Mouse (Mus musculus): ENCODE results near the gene Col25a1. TPM values are rescaled to one million over a fixed set of nuclear protein-coding genes. Genes with fewer than 3 reads are reported as not detected.
A peak's percentile ranks its signal among the peaks of the same experiment; 100 is the strongest.

Gene Col25a1
- polyA plus RNA-seq, 1 experiment from 2014 or later = 6.7 TPM

DNA sequence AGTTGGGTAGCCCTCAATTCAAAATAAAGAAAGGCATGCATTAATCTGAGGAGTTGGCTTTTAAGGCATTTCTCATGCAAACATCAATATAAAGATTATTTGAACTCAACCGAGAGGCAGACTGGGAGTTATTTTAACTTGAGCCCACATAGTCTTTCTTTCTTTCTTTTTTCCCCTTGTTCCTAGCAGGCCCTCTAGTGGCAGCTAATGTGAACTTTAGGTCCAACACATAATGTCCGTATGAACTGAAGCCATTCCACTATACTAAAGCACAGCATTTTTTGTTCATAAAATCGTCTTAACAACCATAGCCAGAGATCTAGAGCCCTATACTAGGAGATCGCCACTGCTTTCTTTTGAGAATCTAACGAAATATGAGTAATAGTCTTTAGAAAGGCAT is 443.4 kb downstream of the Col25a1 start:
- H3K27ac ChIP-seq (replicated peaks) = no peak overlapping the region
- H3K9me3 ChIP-seq = 0 out of 2 replicates have a peak, but pooled peaks cover 3% of the 10 kb centered on the region
- no peak overlapping the region for H3K9ac ChIP-seq (replicated peaks)
- H3K4me3 ChIP-seq = no peak overlapping the region
- H3K36me3 ChIP-seq = no peaks in the 10 kb centered on the region
- no peak for ATAC-seq (ENCODE audit: low FRiP score, low read depth)
- H3K27me3 ChIP-seq = no peaks in the 10 kb centered on the region
- H3K4me1 ChIP-seq = no peaks in the 10 kb centered on the region
- 25% methylated on average over 5 of the region's 5 CpGs for WGBS
- H3K4me2 ChIP-seq (replicated peaks) = no peak overlapping the region

DNA sequence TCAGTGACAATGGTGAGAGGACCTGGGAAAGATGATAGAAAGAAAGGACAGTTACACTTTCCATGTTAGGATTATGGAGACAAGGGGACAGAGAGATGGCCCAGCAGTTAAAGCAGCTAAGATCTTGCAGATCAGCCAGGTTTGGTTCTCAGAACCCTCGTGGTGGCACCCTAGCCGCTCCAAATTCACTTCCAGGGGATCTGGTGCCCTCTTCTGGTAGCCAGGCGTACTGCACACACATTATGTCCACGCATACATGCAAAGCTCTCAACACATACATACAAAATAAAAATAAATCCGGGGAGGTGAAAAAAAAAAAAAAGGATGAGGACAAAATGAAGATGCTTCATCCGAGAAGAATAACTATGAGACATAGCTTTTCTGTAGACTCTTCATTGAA is 445.4 kb downstream of the Col25a1 start:
- no peak overlapping the region for H3K9ac ChIP-seq (replicated peaks)
- H3K4me3 ChIP-seq = no peak overlapping the region
- H3K4me2 ChIP-seq (replicated peaks) = no peak overlapping the region
- no peak for ATAC-seq (ENCODE audit: low FRiP score, low read depth)
- no peaks in the 10 kb centered on the region for H3K36me3 ChIP-seq
- H3K27ac ChIP-seq (replicated peaks) = no peak overlapping the region
- no peaks in the 10 kb centered on the region for H3K27me3 ChIP-seq
- H3K9me3 ChIP-seq = 0 out of 2 replicates have a peak, but pooled peaks cover 3% of the 10 kb centered on the region
- 65% methylated on average over 6 of the region's 6 CpGs for WGBS
- peaks cover 5% of the 10 kb centered on the region; the same call in 1 of the 2 replicates for H3K4me1 ChIP-seq

DNA sequence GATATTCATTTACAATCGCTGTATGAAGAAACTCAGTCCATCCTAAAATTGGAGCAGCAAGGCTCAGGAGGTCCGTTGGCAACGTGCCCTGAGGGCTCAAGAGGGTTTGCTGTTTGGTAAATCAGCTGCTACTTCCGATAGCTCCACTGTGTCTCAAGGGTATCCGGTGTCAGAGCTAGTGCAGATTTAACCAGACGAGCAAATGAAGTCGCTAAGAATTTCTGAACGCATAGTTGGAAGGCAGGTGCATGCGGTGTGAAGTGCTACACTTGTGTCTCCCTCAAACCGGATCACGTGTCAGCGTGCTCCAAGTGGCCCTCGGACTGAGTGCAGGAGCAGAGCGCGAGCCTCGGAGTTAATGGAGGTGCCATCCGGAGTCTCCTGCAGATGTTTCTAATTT is 448.2 kb downstream of the Col25a1 start:
- H3K4me3 ChIP-seq = no peak overlapping the region
- H3K9ac ChIP-seq (replicated peaks) = no peak overlapping the region
- 70% methylated on average over 17 of the region's 17 CpGs for WGBS
- H3K4me1 ChIP-seq = peaks cover 5% of the 10 kb centered on the region; the same call in 1 of the 2 replicates
- H3K4me2 ChIP-seq (replicated peaks) = no peak overlapping the region
- H3K27ac ChIP-seq (replicated peaks) = no peak overlapping the region
- no peak for ATAC-seq (ENCODE audit: low FRiP score, low read depth)
- H3K36me3 ChIP-seq = no peaks in the 10 kb centered on the region
- H3K27me3 ChIP-seq = no peaks in the 10 kb centered on the region
- 0 out of 2 replicates have a peak, but pooled peaks cover 3% of the 10 kb centered on the region for H3K9me3 ChIP-seq

DNA sequence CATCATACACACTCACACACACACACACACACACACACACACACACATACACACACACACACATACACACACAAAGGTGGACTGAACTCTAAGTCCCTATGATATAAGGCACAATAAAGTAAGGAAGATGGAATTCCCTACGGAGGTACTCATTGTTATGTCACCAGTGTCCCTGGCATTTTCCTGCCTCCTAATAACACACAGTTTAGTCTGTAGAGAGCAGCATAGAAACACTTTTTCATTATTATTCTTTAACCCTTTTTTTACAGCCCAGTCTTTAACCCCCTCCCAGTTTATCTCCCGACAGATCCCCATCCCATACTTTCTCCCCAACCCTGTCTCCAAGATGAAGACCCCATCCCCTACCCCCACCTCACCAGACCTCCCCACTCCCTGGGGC is 450.3 kb downstream of the Col25a1 start:
- no peak overlapping the region for H3K9ac ChIP-seq (replicated peaks)
- peaks cover 5% of the 10 kb centered on the region; the same call in 1 of the 2 replicates for H3K4me1 ChIP-seq
- H3K27ac ChIP-seq (replicated peaks) = no peak overlapping the region
- no peaks in the 10 kb centered on the region for H3K27me3 ChIP-seq
- no peak overlapping the region for H3K4me3 ChIP-seq
- H3K4me2 ChIP-seq (replicated peaks) = no peak overlapping the region
- ATAC-seq (ENCODE audit: low FRiP score, low read depth) = no peak
- H3K36me3 ChIP-seq = no peaks in the 10 kb centered on the region
- WGBS = 77% methylated on average over 2 of the region's 2 CpGs
- H3K9me3 ChIP-seq = 0 out of 2 replicates have a peak, but pooled peaks cover 3% of the 10 kb centered on the region

DNA sequence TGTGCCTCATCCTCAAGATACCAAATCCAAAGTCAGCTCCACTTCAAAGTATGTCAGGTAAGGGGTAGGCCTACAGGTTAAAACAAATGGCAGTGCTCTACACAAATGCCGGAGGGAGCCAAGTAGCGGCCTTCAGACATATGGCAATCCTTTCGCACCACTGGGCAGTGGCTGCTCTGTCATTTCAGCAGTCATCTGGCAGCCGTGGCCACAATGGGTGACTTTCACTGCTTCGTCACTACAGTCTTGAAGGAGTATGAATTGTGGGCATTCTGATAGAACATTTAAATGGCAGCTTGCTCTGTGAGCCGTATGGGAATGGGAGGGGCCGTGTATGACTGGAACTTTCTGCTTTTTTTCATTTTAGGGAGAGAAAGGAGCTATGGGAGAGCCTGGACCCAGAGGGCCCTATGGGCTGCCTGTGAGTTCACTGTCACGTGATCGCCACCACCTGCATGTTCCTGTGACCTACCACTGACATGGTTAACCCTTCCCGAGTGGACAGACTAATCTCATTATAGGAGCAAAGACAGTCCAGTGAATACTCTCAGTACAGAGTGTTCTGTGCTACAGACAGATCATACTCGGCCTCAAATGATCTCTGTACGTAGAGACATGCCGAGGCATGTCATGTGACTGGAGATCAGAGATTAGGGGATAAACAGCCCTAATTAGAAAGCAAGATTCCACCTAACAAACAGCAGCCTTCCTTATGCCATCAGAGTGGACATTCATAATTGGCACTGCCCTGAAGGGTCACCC is 451.8 kb downstream of the Col25a1 start:
- Histone ChIP-seq H3K4me2 (replicated peaks) (no peak overlapping the region), H3K9ac (replicated peaks) (no peak overlapping the region)
- WGBS = 79% methylated on average over 13 of the region's 13 CpGs

DNA sequence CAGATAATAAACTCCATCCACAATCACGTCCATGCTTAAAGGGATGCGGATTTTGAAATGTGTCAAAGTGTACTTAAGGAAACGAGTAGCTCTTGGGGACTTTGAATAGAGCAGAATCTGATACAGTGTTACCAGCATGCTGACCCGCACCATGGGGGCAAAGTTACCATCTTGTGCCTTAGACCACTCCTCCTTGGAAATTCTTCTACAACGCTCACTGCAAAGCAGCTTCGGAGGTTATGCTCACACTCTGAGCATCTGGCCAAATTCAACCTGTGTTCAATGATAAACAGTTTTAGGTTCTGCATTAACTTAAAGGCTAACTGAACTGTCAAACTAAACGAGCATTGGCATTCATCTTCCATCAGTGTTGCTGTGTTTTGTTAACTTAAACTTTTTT is 452.7 kb downstream of the Col25a1 start:
- Histone ChIP-seq H3K9ac (replicated peaks) (no peak overlapping the region), H3K4me1 (peaks cover 5% of the 10 kb centered on the region; the same call in 1 of the 2 replicates), H3K9me3 (no peaks in the 10 kb centered on the region), H3K27ac (replicated peaks) (no peak overlapping the region), H3K27me3 (no peaks in the 10 kb centered on the region), H3K36me3 (no peaks in the 10 kb centered on the region), H3K4me2 (replicated peaks) (no peak overlapping the region), H3K4me3 (no peak overlapping the region)
- WGBS = 86% methylated on average over 7 of the region's 7 CpGs
- ATAC-seq (ENCODE audit: low FRiP score, low read depth) = no peak

More for the DNA sequence above, 451.8 kb downstream of the Col25a1 start:
- H3K4me1 ChIP-seq = peaks cover 5% of the 10 kb centered on the region; the same call in 1 of the 2 replicates
- H3K27me3 ChIP-seq = no peaks in the 10 kb centered on the region
- H3K27ac ChIP-seq (replicated peaks) = no peak overlapping the region
- no peaks in the 10 kb centered on the region for H3K9me3 ChIP-seq
- H3K36me3 ChIP-seq = no peaks in the 10 kb centered on the region
- no peak overlapping the region for H3K4me3 ChIP-seq
- ATAC-seq (ENCODE audit: low FRiP score, low read depth) = no peak

DNA sequence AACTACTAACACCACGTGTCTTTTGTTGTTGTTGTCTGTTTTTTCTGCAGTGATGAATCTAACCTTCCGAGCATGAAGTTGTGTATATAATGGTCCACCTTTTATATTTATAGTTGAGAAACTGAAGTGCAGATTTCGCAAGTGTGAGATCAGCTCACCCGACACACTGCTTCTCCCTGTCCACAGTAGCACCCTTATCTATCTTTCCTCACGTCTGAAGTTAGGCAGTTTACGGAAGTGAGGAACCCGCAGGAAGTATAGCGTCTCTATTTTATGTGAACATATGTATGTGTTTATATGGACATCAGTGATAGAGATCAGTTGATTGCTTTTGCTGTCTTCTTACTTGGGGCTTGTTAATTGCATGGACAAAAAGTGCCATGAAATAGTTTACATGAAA is 463.7 kb downstream of the Col25a1 start:
- no peak for ATAC-seq (ENCODE audit: low FRiP score, low read depth)
- no peaks in the 10 kb centered on the region for H3K4me1 ChIP-seq
- no peak overlapping the region for H3K27ac ChIP-seq (replicated peaks)
- 94% methylated on average over 8 of the region's 8 CpGs for WGBS
- no peak overlapping the region for H3K4me2 ChIP-seq (replicated peaks)
- no peak overlapping the region for H3K9ac ChIP-seq (replicated peaks)
- H3K36me3 ChIP-seq = no peaks in the 10 kb centered on the region
- H3K9me3 ChIP-seq = no peaks in the 10 kb centered on the region
- no peak overlapping the region for H3K4me3 ChIP-seq
- H3K27me3 ChIP-seq = no peaks in the 10 kb centered on the region

DNA sequence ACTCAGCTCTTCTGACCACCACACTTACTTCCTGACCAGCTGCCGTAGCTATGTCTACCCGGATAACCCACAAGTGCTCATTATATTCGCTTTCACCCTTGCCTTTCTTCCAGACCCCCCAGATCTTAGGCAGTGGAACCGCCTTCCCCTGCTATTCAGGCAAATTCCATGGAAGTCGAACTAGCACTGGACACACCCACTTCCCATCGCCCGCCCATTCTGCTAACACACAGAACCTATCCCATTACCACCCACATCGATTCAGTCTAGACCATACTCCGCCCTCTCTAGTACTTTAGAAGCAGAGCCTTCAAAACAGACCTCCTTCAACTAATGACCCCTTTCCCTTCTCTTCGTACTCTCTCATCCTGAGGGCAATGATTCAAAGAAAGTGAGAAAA is 470.2 kb downstream of the Col25a1 start:
- H3K27me3 ChIP-seq = no peaks in the 10 kb centered on the region
- 81% methylated on average over 10 of the region's 10 CpGs for WGBS
- H3K36me3 ChIP-seq = no peaks in the 10 kb centered on the region
- no peaks in the 10 kb centered on the region for H3K9me3 ChIP-seq
- H3K4me1 ChIP-seq = no peaks in the 10 kb centered on the region
- no peak overlapping the region for H3K27ac ChIP-seq (replicated peaks)
- no peak for ATAC-seq (ENCODE audit: low FRiP score, low read depth)
- H3K9ac ChIP-seq (replicated peaks) = no peak overlapping the region
- no peak overlapping the region for H3K4me2 ChIP-seq (replicated peaks)
- H3K4me3 ChIP-seq = no peak overlapping the region

DNA sequence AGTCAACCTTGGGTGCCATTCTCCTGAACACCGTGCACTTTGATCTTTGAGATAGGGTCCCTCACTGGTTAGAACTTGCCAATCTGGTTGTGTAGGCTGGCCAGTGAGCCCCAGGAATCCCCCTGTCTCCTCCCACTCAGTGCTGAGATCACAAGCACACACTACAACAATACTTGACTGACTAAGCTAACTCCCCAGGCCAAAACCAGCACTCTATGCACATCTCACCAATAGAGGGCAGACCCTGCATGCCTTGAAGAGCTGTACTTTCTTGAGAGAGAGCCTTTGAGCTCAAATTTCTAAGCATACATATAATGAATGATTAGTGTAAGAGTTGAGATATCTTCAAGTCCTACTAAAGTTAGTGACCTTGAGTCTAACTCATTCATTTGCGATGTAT is 476.6 kb downstream of the Col25a1 start:
- no peaks in the 10 kb centered on the region for H3K36me3 ChIP-seq
- no peak overlapping the region for H3K4me2 ChIP-seq (replicated peaks)
- H3K4me1 ChIP-seq = no peaks in the 10 kb centered on the region
- H3K27me3 ChIP-seq = no peaks in the 10 kb centered on the region
- H3K9ac ChIP-seq (replicated peaks) = no peak overlapping the region
- 85% methylated on average over 2 of the region's 2 CpGs for WGBS
- no peak overlapping the region for H3K27ac ChIP-seq (replicated peaks)
- no peak for ATAC-seq (ENCODE audit: low FRiP score, low read depth)
- no peaks in the 10 kb centered on the region for H3K9me3 ChIP-seq
- H3K4me3 ChIP-seq = no peak overlapping the region

DNA sequence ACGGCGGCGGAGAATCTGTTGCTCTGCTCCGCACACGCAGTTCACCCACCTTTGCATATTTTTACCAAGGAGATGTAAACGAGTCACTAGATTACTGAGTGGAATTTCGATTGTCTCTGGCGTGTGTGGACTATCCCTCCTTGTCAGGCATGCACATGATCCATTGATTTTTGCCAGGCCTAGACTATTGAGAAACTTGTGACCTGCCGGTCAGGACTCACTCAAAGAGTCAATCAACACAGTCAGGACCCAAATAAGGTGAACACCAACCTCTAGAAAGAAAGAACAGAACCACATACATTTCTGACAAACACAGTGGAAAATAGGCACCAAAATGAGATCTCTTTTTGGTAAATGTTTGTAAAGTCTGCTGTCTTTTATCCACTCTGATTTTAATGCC is 483.1 kb downstream of the Col25a1 start:
- no peak for ATAC-seq (ENCODE audit: low FRiP score, low read depth)
- Histone ChIP-seq H3K27me3 (0 out of 2 replicates have a peak, but pooled peaks cover 3% of the 10 kb centered on the region), H3K4me3 (no peak overlapping the region), H3K9ac (replicated peaks) (no peak overlapping the region), H3K4me1 (peaks cover 5% of the 10 kb centered on the region; the same call in 1 of the 2 replicates), H3K36me3 (no peaks in the 10 kb centered on the region), H3K4me2 (replicated peaks) (no peak overlapping the region), H3K9me3 (no peaks in the 10 kb centered on the region), H3K27ac (replicated peaks) (no peak overlapping the region)
- 91% methylated on average over 9 of the region's 9 CpGs for WGBS

DNA sequence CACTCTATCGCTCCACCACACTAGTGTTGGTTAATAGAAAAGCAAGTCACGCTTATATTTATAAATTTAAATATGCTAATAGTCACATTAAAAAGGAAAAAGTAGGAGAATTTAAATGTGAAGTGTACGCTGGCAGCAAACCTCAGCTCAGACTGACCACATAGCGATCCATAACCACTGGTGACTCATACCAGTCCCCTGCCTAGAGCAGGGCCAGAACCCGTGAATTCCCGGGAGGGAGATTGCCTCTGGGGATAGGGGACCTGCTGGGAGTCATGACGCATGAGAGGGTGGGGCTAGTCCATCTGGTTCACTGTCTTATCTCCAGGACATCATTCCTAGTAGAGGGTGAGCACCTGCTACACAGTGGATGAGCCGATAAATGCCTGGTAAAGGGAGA is 484.3 kb downstream of the Col25a1 start:
- no peak overlapping the region for H3K9ac ChIP-seq (replicated peaks)
- H3K27me3 ChIP-seq = 0 out of 2 replicates have a peak, but pooled peaks cover 3% of the 10 kb centered on the region
- WGBS = 64% methylated on average over 8 of the region's 8 CpGs
- H3K4me2 ChIP-seq (replicated peaks) = no peak overlapping the region
- no peaks in the 10 kb centered on the region for H3K9me3 ChIP-seq
- H3K4me1 ChIP-seq = peaks cover 5% of the 10 kb centered on the region; the same call in 1 of the 2 replicates
- H3K4me3 ChIP-seq = no peak overlapping the region
- H3K27ac ChIP-seq (replicated peaks) = no peak overlapping the region
- ATAC-seq (ENCODE audit: low FRiP score, low read depth) = no peak
- no peaks in the 10 kb centered on the region for H3K36me3 ChIP-seq

DNA sequence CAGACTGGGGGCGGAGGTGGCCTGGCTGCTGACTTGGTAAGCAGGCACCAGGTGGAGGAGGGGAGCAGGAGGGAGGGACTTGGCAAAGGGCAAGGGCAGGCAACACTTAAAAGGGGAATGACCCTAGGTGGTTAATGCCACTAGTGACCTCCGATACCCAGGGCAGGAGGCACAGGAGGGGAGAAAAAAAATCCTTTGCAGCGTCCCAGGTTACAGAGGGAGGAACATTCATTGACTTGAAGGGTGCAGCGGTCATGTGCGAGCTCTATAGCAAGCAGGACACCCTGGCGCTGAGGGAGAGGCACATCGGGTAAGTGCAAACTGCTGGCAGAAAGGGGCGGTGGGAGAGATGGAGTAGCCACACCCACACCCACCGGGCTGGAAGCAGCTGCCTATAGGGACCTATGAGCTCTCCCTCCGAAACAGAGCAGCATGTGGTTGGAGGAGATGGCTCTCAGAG is 486.2 kb downstream of the Col25a1 start, which contains the start of gene Etnppl:
Etnppl (plus strand) TSS at position 10 of the 460 bp plus-strand sequence.
- 0 out of 2 replicates have a peak, but pooled peaks have one; percentile 19 for ATAC-seq (ENCODE audit: low FRiP score, low read depth)
- Histone ChIP-seq H3K4me1 (peaks cover 8% of the 10 kb centered on the region; the same call in 1 of the 2 replicates), H3K9me3 (no peaks in the 10 kb centered on the region), H3K27ac (replicated peaks) (no peak within 1 kb of the TSS), H3K4me2 (replicated peaks) (peak within 1 kb of the TSS; percentile 38), H3K36me3 (no peaks in the 10 kb centered on the region), H3K4me3 (no peak within 1 kb of the TSS), H3K9ac (replicated peaks) (no peak within 1 kb of the TSS), H3K27me3 (0 out of 2 replicates have a peak, but pooled peaks cover 3% of the 10 kb centered on the region)
- 3% methylated on average over 10 of the region's 10 CpGs for WGBS
